Mouse (Mus musculus) cortical plate, adult 2 months (tissue): ENCODE measurements at regions not wholly inside any gene's neighbourhood (a gene's known extent, or its start where the extent isn't known, plus 50 kb on each side); places are given as distances from the start of the nearest gene placed in this dataset.

Experiments used
- CTCF ChIP-seq: fragments of 200-500 bp; IDR thresholded peaks from 2 replicates; pipeline ENCODE4 v1.5.1; 2011; ENCODE audit warnings: mild to moderate bottlenecking, control low read depth, low read length; ENCODE audit not compliant: insufficient read depth; ENCODE audit errors: extremely low read depth
- POLR2A ChIP-seq: fragments of 200-500 bp; IDR thresholded peaks from 2 replicates; pipeline ENCODE4 v1.6.1; 2011; ENCODE audit warnings: mild to moderate bottlenecking, low read length, control low read depth; ENCODE audit not compliant: insufficient read depth; ENCODE audit errors: extremely low read depth

- TF ChIP-seq CTCF, result no peak
- no peak for TF ChIP-seq POLR2A
Observed at GRCm38 (mm10) chr6:37775151-37775550, 95.5 kb upstream of the Trim24 start.
